Mouse (Mus musculus) heart, adult 11 months (tissue): Measurements from ENCODE around the gene Cyp2c23.
A peak's percentile ranks its signal among the peaks of the same experiment; 100 is the strongest.

Experiments used
- DNase-seq: peaks from one replicate; pipeline ENCODE4 v3.0.0; 2022

Cyp2c23 gene

DNA sequence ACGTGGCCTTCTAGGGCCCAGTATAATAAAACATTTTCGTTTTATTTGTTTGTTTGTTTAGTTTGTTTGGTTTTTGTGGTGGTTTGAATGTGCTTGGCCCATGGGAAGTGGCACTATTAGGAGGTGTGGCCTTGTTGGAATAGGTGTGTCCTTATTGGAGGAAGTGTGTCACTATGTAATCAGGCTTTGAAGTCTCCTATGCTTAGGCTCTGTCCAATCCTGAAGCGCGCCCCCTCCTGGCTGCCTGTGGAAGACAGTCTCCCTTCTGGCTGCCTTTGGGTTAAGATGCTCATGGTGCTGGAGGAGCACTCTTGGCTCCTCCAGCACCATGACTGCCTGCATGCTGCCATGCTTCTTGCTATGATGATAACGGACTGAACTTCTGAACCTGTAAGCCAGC lies 5.9 kb downstream of the Cyp2c23 start:
- DNase-seq, result peak; percentile 74

GRCm38 (mm10) chr19:44021502-44021901 lies 7.5 kb downstream of the Cyp2c23 start:
- DNase-seq, result peak; percentile 98

DNA sequence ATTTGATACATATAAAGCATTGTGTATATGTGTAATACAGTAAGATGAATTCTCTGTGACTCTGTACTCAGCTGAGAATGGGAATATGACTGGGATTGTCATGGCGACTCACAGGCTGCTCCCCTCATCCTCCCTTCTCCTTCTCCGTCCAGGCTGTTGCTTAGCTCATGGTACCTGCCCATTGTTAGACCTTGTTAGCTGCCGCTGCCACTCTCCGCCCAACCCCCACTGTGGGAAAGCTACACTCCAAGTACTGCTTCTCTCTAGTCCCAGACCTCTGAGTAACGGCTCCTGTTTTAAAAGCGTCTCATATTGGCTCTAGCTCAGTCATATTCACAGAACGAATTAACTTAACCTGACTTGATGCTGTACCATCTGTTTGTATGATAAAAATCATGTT lies 9.3 kb downstream of the Cyp2c23 start:
- DNase-seq, result peak; percentile 76

DNA sequence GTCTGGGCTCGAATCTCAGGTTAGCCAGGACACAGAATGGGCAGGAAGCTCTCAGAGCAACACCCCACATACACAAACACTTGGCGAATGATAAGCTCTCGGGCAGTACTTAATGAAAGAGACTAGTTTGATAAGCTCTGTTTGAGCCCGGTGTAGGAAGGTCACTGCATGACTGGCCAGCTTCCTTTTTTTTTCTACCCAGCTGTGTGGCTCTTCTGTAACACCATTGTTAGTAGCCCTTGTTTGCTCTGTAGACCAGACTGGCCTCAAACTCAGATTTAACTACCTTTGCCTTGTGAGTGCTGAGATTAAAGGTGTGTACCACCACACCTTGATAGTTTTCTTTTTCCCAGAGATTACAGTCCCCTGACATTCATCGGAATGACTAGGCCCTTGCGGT lies 15.1 kb downstream of the Cyp2c23 start:
- no peak for DNase-seq

GRCm38 (mm10) chr19:44008784-44009183 lies 20.2 kb downstream of the Cyp2c23 start:
- DNase-seq, result no peak

- DNase-seq, result no peak
Observed at GRCm38 (mm10) chr19:44007186-44007585, 21.8 kb downstream of the Cyp2c23 start.

DNA sequence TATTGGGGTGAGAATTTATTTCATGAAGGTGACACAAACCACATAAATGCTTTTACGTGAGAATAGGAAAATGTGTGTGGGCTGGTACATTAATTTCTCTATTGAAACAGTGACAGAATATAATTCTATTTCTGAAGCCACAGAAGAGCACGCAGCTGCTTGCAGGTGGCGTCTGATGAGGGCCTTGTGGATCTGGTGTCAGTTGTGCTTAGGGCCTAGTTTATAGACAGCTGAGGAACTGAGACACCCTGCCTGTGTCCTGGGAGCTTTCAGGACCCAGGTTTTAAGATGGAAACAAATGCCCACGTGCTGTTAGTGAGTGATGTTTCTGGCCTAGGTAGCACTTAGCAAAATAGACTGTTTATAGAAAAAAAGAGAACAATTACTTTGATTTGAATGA lies 24.0 kb downstream of the Cyp2c23 start:
- DNase-seq, result no peak

DNA sequence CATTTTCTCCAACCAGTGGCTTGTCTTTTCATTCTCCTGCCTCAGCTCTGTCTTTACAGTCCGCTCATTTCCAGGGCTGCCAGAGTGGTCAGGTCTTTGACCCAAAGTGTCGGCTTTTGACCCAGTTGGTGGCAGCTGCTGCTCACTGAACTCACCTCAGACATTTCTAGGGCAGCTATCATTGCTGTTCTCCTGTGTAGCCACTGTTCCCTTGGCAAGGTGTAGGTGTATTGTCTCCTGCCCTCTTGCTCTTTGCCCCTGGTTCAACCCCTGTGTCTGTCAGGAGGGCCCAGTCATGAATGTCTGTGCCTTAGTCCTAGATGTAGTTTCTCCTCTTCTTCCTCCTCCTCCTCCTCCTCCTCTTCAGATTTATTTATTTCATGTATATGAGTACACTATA lies 24.7 kb downstream of the Cyp2c23 start:
- DNase-seq, result no peak

DNA sequence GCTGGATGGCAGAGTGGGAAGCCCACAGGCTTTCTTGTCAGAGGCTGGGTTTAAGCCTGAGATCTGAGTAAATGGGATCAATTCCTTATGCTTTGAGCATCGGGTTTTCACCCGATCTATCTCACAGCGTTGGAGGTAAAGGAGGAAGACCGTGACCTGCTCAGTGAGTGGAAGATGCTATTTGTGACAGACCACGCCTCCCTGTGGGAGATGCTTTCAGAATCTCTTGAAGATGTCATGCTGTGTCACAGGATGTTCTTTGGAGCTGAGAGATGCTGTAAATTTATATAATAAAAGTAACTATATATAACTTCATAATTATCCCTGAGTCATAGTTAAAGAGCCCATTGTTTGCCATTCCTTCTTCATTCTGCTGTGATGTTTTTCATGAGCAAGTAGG lies 28.3 kb downstream of the Cyp2c23 start:
- DNase-seq, result no peak

GRCm38 (mm10) chr19:44000061-44000460 lies 28.9 kb downstream of the Cyp2c23 start:
- no peak for DNase-seq

GRCm38 (mm10) chr19:43998802-43999527 lies 30.0 kb downstream of the Cyp2c23 start:
- DNase-seq, result no peak

- DNase-seq, result no peak
Observed at GRCm38 (mm10) chr19:43998101-43998500, 30.9 kb downstream of the Cyp2c23 start.

DNA sequence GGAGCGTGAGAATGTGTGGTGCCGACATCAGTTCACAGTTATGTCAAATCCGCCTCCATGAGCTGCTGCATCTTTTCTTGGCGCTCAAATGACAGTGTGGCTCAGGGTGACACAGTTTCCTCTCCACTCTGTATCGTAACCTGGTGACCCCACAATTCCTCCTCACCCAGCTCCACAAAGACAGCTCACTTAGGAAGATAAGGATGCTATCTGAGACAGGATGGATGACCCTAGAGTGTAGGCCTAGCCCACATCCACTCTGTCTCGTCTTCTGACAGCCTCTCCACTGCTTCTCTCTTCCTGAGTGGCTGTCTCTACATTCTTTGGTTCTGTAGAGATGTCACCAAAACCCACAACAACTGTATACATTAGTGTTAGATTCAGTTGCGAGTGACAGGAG lies 33.6 kb downstream of the Cyp2c23 start:
- no peak for DNase-seq

- no peak for DNase-seq
Observed at GRCm38 (mm10) chr19:43992464-43992863, 36.5 kb downstream of the Cyp2c23 start.

DNA sequence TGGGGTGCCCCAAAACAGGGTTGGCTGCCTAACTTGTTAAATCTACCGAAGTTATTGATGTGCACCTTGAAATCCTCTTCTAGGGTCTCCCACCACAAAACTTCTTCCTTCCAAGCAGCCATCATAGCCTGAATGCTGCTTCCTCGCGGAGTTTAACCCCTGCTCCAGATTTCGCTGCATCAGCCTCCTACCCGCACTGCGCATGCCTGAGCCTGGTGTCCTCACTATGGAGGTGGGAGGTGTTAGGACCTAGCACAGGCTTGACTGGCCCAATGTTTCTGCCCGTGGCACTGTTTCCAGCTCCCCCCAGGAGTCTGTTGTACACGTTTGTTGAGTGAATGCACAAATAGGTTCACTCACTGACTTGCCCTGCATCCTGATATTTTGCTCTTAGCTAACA lies 38.6 kb downstream of the Cyp2c23 start:
- no peak for DNase-seq

DNA sequence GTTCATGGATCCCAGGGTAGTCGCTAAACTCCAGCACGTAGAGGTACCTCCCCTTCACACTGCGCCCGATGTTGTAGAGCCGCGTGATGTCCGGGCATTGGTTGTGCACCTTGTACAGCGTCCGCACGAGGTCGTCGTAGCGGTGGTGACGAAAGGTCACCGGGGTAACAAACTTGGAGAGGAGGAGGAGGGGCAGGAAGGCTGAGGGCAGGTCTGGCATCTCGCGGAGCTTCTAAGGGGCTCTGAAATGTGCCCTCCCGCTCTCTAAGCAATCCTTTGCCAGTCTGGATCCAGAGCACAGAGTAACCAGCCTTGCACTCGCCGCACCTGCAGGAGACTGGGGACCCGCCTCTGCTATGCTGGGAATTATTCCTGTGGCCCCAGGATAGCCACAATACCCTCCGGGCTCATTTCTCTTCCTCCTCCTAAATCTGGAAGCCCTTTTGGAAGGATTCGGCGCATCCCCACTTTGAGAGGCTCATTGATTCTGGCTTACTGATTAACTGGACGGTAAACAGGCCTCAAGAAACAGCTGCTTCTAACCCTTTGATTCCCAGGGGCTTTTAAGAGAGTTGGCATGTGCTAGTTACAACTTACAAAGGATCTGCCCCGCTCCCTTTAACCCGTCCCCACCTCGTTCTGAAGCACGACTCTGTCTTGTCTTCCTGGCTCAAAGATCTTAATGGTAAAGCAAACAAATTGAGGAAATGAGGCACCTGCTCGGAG lies 42.8 kb downstream of the Cyp2c23 start, which contains the start of gene Cpn1:
Gene Cpn1 (minus strand): TSS at position 488 of the 726 bp plus-strand sequence.
- no peak for DNase-seq

DNA sequence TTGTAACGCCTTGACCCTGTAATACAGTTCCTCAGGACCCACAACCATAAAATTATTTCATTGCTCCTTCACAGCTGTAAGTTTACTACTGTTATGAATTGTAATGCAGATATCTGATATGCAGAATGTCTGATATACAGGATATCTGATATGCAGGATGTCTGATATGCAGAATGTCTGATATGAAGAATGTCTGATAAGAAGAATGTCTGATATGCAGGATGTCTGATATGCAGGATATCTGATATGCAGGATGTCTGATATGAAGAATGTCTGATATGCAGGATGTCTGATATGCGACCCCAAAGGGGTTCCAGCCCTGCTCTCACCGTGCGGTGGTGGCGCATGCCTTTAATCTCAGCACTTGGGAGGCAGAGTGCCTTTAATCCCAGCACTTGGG lies 47.0 kb downstream of the Cyp2c23 start:
- no peak for DNase-seq

DNA sequence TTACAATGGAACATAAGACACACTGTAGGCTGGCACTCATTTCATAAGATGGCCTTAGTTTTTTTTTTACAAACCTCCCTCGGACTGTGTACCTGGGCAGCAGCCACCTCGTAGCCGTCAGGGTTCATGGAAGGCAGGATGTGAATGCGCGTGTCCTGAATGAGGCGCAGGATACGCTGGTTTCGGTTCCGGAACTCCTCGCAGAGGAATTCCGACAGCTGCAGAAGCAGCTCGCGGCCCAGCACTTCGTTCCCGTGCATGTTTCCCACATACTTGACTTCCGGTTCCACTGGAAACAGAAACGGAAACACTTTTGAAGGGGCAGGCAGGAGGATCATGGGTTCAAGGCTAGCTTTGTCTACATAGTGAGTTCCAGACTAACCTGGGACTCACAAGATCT lies 48.3 kb downstream of the Cyp2c23 start:
- no peak for DNase-seq

DNA sequence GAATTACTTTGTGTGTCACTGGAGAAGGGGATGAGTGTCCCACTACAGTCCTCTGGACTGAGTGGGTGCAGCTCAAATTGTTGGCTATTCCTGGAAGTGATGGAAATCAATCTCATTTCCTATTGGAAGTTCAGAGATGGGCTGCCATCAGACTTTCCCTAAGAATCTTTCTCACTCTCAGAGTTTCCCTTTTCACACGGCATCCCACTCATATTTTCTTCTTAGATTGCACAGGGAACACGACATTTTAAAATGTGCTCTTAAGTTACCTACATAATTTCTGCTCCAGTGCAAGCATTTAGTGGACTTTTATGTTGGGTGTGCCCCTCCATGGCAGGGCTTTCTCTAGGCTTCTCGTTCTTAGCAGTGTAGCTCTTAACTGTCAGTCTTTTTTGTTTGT lies 51.2 kb downstream of the Cyp2c23 start:
- no peak for DNase-seq

GRCm38 (mm10) chr19:43976661-43977060 lies 52.3 kb downstream of the Cyp2c23 start:
- peak; percentile 92 for DNase-seq

DNA sequence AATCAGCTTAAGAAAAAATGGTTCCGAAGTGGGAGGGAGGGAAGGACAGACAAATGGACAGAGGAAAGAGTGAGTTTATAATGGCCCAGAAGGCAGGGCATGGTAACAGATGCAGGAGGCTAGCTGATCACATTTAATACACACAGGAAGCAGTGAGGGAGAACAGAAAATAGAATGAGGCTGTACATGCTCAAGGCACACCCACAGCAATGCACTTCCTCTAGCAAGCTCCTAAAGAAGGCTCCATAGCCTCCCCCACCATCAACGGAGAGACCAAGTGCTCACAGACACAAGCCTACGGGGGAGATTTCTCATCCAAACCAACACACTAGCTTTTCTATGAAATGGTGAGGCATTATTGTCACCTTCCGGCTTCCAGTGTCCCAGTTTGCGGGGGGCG lies 54.8 kb downstream of the Cyp2c23 start:
- no peak for DNase-seq

DNA sequence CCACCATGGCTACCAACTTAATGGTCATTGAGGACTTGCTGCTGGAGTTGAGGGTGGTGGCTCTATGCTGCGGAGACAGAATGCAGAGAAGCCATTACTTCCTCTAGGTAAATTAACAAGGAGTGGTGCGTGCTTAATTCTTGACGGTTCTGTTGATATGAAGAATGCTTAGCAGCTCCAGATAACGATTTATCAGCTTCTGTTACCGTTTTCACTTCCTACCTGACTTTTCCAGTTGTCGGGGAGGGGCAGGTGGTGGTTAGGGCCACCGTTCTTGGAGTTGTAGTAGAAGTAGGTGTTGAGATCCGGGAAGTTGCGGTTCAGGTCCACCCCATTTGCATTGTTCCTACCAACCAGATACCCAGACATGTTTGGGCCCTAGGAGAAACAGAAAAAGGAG lies 55.3 kb downstream of the Cyp2c23 start:
- no peak for DNase-seq

DNA sequence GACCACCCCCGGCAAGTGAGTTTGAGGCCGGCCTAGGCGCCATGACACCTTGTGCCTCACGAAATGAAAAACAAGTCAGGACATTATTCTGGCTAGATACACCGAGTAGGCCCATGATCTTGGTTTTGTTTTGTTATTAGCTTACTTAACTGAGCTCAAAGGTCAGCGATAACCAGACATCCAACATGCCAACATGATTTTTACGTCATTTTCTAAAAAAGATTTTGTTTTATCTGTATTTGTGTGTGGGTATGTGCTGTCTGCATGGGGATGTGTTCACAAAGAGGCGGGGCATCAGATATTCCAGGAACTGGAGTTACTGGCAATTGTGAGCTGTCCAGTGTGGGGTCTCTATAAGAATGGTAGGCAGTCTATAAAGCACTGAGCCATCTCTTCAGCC lies 56.9 kb downstream of the Cyp2c23 start:
- no peak for DNase-seq

DNA sequence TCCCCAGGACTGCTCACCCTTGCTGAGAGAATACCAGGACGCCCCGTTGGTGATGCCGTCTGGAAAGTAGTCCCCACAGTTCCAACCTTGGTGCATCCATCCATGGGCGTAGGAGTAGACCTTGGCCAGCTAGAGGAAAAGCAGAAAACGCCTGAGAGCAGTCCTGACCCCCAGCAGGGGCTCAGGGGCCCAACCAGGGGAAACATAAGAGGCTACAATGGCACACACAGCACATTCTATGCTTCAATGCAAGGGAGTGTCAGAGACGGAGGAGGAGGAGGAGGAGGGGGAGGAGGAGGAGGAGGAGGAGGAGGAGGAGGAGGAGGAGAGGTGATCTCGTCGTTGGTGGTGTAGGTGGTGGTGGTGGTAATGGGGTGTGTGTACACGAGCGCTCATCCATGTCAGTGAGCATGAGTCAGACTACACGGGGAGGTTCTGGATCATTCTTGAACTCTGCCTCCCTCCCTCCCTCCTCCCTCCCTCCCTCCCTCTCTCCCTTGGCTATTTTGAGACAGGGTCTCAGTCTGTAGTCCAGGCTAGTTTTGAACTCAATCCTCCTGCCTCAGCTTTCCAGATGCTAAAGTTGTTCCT lies 60.5 kb downstream of the Cyp2c23 start:
- no peak for DNase-seq
